Mouse (Mus musculus) c-Kit-negative CD71-positive TER-119-positive erythroid progenitor cells, embryonic 14.5 days (primary cell): Measurements from ENCODE around the gene Ugt1a5.
"Not testable (repeated sequence)": the region's sequence is repeated elsewhere in the genome, so short reads cannot be mapped to it uniquely, and the experiment has no call there.

Experiments
- DNase-seq: peaks from one replicate; pipeline ENCODE4 v3.0.0-alpha.2; 2013; ENCODE audit warnings: low read depth, low spot score

The Ugt1a5 gene

GRCm38 (mm10) chr1:88197443-88197842 is 31.6 kb downstream of the Ugt1a5 start:
- no peak for DNase-seq

DNA sequence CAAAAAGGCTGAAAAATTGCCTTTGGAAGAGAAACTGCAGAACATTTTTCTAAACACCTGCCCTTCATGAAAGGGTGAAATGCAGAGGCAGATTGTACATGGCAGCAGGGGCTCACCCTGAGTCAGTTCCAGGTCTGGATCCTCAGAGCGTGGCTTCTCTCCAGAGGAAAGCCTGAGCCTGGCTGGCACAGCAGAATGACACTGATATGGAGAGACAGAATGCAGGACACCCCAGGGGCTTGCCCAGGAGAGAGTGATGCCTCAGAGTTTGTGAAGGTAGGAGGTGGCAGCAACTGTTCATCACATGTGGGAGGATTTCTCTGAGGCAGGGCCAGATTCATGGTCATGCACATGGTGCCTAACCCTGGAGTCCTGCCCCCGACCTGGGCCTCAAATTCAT is 34.2 kb downstream of the Ugt1a5 start:
- no peak for DNase-seq

DNA sequence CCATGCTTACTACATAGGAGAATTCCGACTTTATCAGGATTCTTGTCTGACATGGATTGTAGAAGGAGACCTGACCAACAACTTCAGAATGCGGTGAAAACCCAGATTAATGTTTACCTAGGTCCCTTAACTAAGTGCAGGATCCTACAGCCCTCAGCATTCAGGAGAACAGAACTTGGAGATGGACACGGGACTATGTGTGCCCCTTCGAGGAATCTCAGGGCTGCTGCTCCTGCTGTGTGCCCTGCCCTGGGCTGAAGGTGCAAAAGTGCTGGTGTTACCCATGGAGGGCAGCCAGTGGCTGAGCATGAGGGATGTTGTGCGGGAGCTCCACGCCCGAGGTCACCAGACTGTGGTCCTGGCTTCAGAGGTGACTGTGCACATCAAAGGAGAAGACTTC is 34.6 kb downstream of the Ugt1a5 start, which contains the start of gene Ugt1a2:
Gene Ugt1a2 (plus strand): TSS at position 146 of the 400 bp plus-strand sequence.
- DNase-seq, result no peak

- DNase-seq, result peak; percentile 81
Measured at GRCm38 (mm10) chr1:88205294-88205922, 39.6 kb downstream of the Ugt1a5 start, which contains the start of gene Dnajb3. Gene Dnajb3, minus strand, starts transcription at chr1:88205782.

GRCm38 (mm10) chr1:88206843-88207479 is 41.1 kb downstream of the Ugt1a5 start:
- peak; percentile 74 for DNase-seq

DNA sequence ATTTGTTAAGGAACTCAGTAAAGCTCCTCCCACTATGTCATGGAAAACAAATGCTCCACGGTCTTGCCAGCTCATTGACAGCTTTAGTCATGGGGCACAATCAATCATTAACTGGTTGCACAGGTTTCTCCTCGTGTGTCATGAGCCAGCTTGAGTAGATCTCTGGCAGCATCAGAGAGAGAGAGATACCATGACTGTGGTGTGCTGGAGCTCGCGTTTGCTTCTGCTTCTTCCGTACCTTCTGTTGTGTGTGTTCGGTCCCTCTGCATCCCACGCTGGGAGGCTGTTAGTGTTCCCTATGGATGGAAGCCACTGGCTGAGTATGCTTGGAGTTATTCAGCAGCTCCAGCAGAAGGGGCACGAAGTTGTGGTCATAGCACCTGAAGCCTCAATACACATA is 46.0 kb downstream of the Ugt1a5 start, which contains the start of gene Ugt1a1:
Gene Ugt1a1 (plus strand): TSS at position 148 of the 400 bp plus-strand sequence.
- no peak for DNase-seq

DNA sequence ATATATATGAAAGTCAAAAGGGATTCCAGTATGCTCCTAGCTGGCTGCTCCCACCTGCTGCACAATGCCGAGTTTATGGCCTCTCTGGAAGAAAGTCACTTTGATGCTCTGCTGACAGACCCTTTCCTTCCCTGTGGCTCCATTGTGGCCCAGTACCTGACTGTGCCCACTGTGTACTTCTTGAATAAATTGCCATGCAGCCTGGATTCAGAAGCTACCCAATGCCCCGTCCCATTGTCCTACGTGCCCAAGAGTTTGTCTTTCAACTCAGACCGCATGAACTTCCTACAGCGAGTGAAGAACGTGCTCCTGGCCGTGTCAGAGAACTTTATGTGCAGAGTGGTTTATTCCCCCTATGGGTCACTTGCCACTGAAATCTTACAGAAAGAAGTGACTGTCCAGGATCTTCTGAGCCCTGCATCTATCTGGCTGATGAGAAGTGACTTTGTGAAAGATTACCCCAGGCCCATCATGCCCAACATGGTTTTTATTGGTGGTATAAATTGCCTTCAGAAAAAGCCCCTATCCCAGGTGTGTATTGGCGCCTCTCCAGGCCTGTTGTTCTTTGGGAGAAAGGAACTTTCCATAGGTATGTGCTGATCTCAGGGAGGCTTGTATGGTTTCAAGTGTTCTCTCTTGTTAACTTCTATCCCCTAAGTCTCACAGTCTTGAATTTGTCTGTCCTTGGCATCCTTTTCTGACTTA is 46.7 kb downstream of the Ugt1a5 start:
- no peak for DNase-seq

GRCm38 (mm10) chr1:88213061-88213460 is 47.2 kb downstream of the Ugt1a5 start:
- DNase-seq, result no peak

- no peak for DNase-seq
Measured at GRCm38 (mm10) chr1:88213766-88214461, 48.1 kb downstream of the Ugt1a5 start.

- no peak for DNase-seq
Measured at GRCm38 (mm10) chr1:88214462-88214952, 48.7 kb downstream of the Ugt1a5 start.

DNA sequence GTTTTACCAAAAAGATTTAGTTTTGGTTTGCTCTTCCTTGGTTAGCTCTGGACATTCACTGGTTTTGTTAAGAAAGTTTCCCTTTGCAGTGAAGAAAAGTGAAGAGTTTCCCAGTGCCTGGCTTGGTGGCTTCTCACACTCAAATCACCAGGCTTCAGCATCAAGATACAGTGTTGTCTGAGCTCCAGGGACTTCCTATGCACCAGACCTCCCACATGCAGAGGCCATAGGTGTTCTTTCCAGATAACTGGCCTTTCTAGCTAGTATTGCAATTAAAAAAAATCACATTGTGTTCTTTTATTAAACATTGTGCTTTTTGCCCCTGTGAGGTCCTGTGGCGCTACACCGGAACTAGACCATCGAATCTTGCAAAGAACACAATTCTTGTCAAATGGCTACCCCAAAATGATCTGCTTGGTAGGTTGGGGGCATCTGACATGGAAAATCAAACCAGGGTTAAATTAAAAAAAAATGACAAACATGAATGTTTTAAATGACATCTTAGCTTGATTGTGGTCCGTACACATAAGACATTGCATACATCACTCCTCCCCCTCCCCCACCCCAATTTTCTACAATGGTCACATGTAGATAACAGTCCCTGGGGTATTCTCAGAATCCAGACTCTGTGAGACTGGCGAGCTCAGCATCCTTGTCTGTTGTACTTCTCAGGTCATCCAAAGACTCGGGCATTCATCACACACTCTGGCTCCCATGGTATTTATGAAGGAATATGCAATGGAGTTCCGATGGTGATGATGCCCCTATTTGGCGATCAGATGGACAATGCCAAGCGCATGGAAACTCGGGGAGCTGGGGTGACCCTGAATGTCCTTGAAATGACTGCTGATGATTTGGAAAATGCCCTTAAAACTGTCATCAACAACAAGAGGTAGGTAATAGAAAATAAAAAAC is 49.9 kb downstream of the Ugt1a5 start:
- no peak for DNase-seq

DNA sequence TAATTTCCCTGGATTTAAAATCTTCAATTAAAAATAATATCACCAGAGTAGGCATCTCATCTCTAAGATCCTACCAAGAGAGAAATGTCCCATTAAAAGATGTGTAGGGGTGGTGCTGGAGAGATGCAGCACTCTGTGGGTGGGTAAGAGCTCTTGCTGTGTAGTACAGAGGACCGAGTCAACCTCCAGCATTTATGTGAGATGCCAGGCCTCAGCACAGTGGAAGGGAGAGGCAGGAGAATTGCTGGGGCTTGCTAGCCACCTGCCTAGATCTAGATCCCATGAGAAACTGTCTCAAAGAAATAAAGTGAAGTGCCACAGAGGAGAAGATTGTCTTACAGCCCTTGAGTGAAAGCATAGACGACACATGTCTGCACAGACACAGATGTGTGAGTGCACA is 50.7 kb downstream of the Ugt1a5 start:
- no peak for DNase-seq

DNA sequence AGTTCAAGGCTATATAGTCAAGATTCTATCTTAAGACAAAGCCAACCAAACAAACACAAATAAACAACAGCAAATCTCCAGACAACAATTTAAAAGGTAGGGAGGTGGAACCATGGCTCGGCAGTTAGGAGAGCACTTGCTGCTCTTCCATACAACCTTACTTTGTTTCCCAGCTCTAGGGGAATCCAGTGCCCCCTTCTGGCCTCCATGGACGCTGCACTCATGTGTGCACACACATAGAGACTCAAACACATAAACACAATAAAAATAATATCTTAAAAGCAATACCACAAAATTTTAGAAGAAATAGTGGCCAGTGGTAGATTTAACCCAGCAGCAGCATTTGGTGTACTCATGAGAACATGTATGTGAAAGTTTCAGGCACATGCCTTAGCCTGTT is 51.3 kb downstream of the Ugt1a5 start:
- no peak for DNase-seq

DNA sequence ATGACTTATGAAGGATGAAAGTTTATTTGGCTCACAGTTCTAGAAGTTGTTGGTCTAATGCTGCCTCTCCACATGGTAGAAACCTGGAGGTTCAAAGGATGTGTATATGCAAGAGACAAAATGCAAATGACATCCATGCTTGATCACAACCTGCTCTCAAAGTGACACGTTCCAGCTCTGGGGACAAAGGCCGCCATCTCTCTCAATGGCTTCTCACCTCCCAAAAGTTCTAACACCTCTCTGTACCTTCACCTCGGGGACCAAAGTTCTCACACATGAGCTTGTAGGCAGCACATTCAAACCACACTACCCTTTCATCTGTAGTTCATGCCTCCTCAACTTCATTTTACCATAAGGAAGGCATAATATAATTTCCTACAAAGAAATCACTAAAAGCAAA is 51.8 kb downstream of the Ugt1a5 start:
- DNase-seq, result no peak

DNA sequence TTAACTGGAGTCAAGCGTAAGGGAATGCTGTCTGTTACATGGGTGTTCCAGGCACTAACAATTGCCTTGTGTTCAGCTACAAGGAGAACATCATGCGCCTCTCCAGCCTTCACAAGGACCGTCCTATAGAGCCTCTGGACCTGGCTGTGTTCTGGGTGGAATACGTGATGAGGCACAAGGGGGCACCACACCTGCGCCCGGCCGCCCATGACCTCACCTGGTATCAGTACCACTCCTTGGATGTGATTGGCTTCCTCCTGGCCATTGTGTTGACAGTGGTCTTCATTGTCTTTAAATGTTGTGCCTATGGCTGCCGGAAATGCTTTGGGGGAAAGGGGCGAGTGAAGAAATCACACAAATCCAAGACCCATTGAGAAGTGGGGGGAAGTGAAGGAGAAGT is 52.2 kb downstream of the Ugt1a5 start:
- no peak for DNase-seq

- no peak for DNase-seq
Measured at GRCm38 (mm10) chr1:88218591-88218990, 52.8 kb downstream of the Ugt1a5 start.

- DNase-seq, result no peak
Measured at GRCm38 (mm10) chr1:88219054-88219453, 53.2 kb downstream of the Ugt1a5 start.

DNA sequence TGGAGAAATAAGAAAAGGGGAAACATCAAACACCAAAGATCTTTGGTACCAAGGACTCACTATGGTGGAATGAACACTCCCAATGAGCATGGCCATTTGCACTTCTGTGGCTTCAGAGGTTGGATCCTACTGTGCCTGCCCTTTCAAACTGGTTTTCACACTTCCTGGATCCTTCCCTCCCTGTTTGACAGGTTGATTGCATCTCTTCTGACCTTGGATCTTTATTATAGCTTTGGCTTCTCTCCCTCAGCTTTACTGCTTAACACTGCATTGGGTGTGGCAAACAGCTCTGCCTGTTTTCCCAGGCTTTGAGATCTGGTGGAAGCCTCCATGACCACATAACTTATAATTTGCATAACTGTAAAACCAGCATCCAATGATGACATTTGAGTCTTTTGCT is 54.5 kb downstream of the Ugt1a5 start:
- no peak for DNase-seq

DNA sequence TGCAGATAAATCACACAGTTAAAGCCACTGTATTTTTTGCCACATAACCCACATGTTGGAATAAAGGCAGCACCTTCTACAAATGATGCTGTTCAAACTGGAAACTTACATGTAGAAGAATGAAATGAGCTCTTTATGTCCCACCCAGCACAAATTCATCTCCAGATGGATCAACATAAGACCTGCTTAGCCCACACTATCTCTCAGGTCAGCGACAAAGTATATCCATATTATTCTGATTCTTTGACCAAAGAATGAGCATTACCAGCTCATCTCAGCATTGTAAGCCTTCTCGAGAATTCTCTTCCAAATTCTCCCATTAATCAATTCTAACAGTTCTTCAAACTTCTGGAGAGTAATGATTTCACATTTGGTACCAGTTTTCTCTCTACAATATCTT is 56.4 kb downstream of the Ugt1a5 start:
- DNase-seq, result no peak

DNA sequence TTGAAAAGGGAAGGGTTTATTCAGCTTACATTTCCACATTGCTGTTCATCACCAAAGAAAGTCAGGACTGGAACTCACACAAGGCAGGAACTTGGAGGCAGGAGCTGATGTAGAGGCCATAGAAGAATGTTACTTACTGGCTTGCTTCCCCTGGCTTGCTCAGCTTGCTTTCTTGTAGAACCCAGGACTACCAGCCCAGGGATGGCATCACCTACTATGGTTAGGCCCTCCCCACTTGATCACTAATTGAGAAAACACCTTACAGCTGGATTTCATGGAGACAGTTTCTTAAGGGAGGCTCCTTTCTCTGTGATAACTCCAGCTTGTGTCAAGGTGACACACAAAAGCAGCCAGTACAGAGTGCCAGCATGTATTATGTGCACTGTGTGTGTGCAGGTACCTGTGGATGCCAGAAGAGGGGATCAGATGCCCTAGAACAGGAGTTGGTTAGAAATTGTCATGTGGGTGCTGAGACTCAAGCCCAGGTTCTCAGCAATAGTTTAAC is 57.3 kb downstream of the Ugt1a5 start:
- DNase-seq, result not testable (repeated sequence)

- no peak for DNase-seq
Measured at GRCm38 (mm10) chr1:88223591-88223990, 57.8 kb downstream of the Ugt1a5 start.
